Mouse (Mus musculus) embryonic fibroblast, embryonic 13.5 days (primary cell): Measurements from ENCODE around the gene Xkr7.

Experiments
- CTCF ChIP-seq: IDR thresholded peaks from 2 replicates; pipeline ENCODE4 v1.5.1; 2011; ENCODE audit warnings: mild to moderate bottlenecking, control low read depth, low read length, moderate library complexity, borderline replicate concordance; ENCODE audit not compliant: insufficient read depth
- POLR2A ChIP-seq: IDR thresholded peaks from 2 replicates; pipeline ENCODE4 v1.6.1; 2011; ENCODE audit warnings: low read depth, mild to moderate bottlenecking, control low read depth, low read length, moderate library complexity

- TF ChIP-seq CTCF (no peak), POLR2A (no peak)
Measured at GRCm38 (mm10) chr2:153087091-153087490, 55.4 kb downstream of the Xkr7 start.
